In genomic region chr5:118809588-118809987, GRCm38 (mm10) we compare ENCODE assay signal across 23 mouse cellular contexts.
A peak's percentile ranks its signal among the peaks of the same experiment; 100 is the strongest.
DNase-seq lines count a peak whose midpoint lies in the region; ATAC-seq and TF ChIP-seq lines count a peak whose summit lies in the region.
"Had no signal": no experiment of that assay in that cellular context is flagged by ENCODE, and none has a peak within 500 bp of the region (broad histone marks: within the 10 kb centered on the region; RNA-seq: fewer than 3 reads in every experiment).

No protein-coding gene starts in this region.

- no peaks in the 10 kb centered on the region for H3K27me3 ChIP-seq in intestine, postnatal 0 days (replicated peaks; ENCODE audit: control insufficient read depth, insufficient read depth, low read length)
- H3K27me3 ChIP-seq: embryonic facial prominence, embryonic 12.5 days; forebrain, embryonic 13.5 days; liver, embryonic 12.5 days had no signal

- DNase-seq in urinary bladder, postnatal 14 days (ENCODE audit: low spot score): peak; percentile 57
- DNase-seq in urinary bladder, adult 2 months (ENCODE audit: low spot score): no peak
- DNase-seq in ZHBTc4 (ENCODE audit: low read depth, low spot score): peak; percentile 39
- DNase-seq in neural tube, embryonic 10.5 days (ENCODE audit: extremely low spot score, low spot score): no peak
- DNase-seq in cerebellum, adult 9-10 months: no peak
- no peak for DNase-seq in kidney, adult 9 months
- DNase-seq: adrenal gland, postnatal 10 days; B cell, adult 2 months; cerebellum, postnatal 10 days; gastrocnemius, adult 2 months; heart, postnatal 4 days; lung, adult 18-20 months; lung, postnatal 10 days had no signal

- ATAC-seq in intestine, postnatal 0 days: peak; percentile 85
- ATAC-seq: forebrain, embryonic 13.5 days; inflammation-experienced regulatory T-cells, adult 6 months; liver, embryonic 12.5 days had no signal

- no peaks in the 10 kb centered on the region for H3K36me3 ChIP-seq in intestine, postnatal 0 days (ENCODE audit: control insufficient read depth, insufficient read depth)
- H3K36me3 ChIP-seq: embryonic facial prominence, embryonic 12.5 days; heart, embryonic 10.5 days; liver, embryonic 12.5 days had no signal

- H3K9ac ChIP-seq in intestine, postnatal 0 days (ENCODE audit: low read depth, low read length): no peak overlapping the region
- H3K9ac ChIP-seq: embryonic facial prominence, embryonic 12.5 days; forebrain, embryonic 13.5 days; hindbrain, embryonic 14.5 days; liver, embryonic 12.5 days had no signal

- no peak for TF ChIP-seq CTCF in intestine, postnatal 0 days (IDR thresholded peaks at IDR 0.05; ENCODE audit: low read depth)

- no peak overlapping the region for H3K27ac ChIP-seq in intestine, postnatal 0 days (ENCODE audit: low read depth, low read length)
- H3K27ac ChIP-seq: embryonic facial prominence, embryonic 12.5 days; forebrain, embryonic 13.5 days; heart, embryonic 10.5 days; hindbrain, embryonic 14.5 days; layer of hippocampus, adult 2 months; liver, embryonic 12.5 days had no signal

- H3K4me2 ChIP-seq in intestine, postnatal 0 days (replicated peaks; ENCODE audit: low read depth): no peak overlapping the region
- H3K4me2 ChIP-seq: embryonic facial prominence, embryonic 12.5 days; forebrain, embryonic 13.5 days; hindbrain, embryonic 14.5 days; liver, embryonic 12.5 days; midbrain, embryonic 11.5 days had no signal

- no peak overlapping the region for H3K4me3 ChIP-seq in intestine, postnatal 0 days (ENCODE audit: low read depth, low read length)
- H3K4me3 ChIP-seq: embryonic facial prominence, embryonic 12.5 days; erythroblast, embryonic 14.5 days; forebrain, embryonic 13.5 days; gastrocnemius, adult 2 months; heart, embryonic 10.5 days; layer of hippocampus, adult 2 months; liver, embryonic 12.5 days had no signal

- no peaks in the 10 kb centered on the region for H3K9me3 ChIP-seq in intestine, postnatal 0 days (ENCODE audit: control insufficient read depth)
- H3K9me3 ChIP-seq: embryonic facial prominence, embryonic 12.5 days; forebrain, embryonic 13.5 days; heart, embryonic 10.5 days; liver, embryonic 12.5 days had no signal

- WGBS in intestine, postnatal 0 days: 33% methylated on average over 5 of the region's 5 CpGs

- no peaks in the 10 kb centered on the region for H3K4me1 ChIP-seq in intestine, postnatal 0 days (replicated peaks; ENCODE audit: control insufficient read depth, insufficient read depth, low read length)
- H3K4me1 ChIP-seq: forebrain, embryonic 13.5 days; liver, embryonic 12.5 days had no signal

Comparison
In these comparisons a context has a peak if more than half of its experiments do, and no peak if none do; other contexts are left out.
1. DNase-seq: peak in urinary bladder, postnatal 14 days (single experiment) and ZHBTc4 (single experiment); none in urinary bladder, adult 2 months (single experiment), neural tube, embryonic 10.5 days (single experiment), cerebellum, adult 9-10 months (single experiment) and kidney, adult 9 months (single experiment).